Mouse (Mus musculus) thymus, adult 2 months (tissue): ENCODE measurements at regions not wholly inside any gene's neighbourhood (a gene's known extent, or its start where the extent isn't known, plus 50 kb on each side); places are given as distances from the start of the nearest gene placed in this dataset.

Source experiments
- DNase-seq: peaks from one replicate; pipeline ENCODE4 v3.0.0; 2021
- H3K27ac ChIP-seq: fragments of 200-500 bp; 2 replicates; pipeline ENCODE4 v1.5.1; 2012; ENCODE audit warnings: low read length, control low read depth; ENCODE audit not compliant: control insufficient read depth, insufficient read depth
- H3K27me3 ChIP-seq: fragments of 200-500 bp; 2 replicates; pipeline ENCODE4 v1.6.1; 2012; ENCODE audit warnings: mild to moderate bottlenecking, low read length, moderate library complexity, mixed read lengths; ENCODE audit not compliant: control insufficient read depth, insufficient read depth
- H3K36me3 ChIP-seq: fragments of 200-500 bp; 2 replicates; pipeline ENCODE4 v1.6.1; 2012; ENCODE audit warnings: mild to moderate bottlenecking, low read length, moderate library complexity; ENCODE audit not compliant: control insufficient read depth, insufficient read depth
- H3K4me1 ChIP-seq: fragments of 200-500 bp; replicated peaks from 2 replicates; pipeline ENCODE4 v1.6.1; 2012; ENCODE audit warnings: low read length; ENCODE audit not compliant: control insufficient read depth, insufficient read depth
- H3K4me3 ChIP-seq: fragments of 200-500 bp; 2 replicates; pipeline ENCODE4 v1.5.1; 2012; ENCODE audit warnings: mild to moderate bottlenecking, low read length, control low read depth, moderate library complexity; ENCODE audit not compliant: control insufficient read depth, insufficient read depth
- CTCF ChIP-seq: fragments of 200-500 bp; IDR thresholded peaks from 2 replicates; pipeline ENCODE4 v1.5.1; 2012; ENCODE audit warnings: mild to moderate bottlenecking, control low read depth, low read length, moderate library complexity, borderline replicate concordance; ENCODE audit not compliant: control insufficient read depth, poor library complexity, insufficient read depth; ENCODE audit errors: extremely low read depth
- POLR2A ChIP-seq: fragments of 200-500 bp; IDR thresholded peaks from 2 replicates; pipeline ENCODE4 v1.6.1; 2012; ENCODE audit warnings: mild to moderate bottlenecking, low read length, control low read depth, moderate library complexity; ENCODE audit not compliant: control insufficient read depth, poor library complexity, insufficient read depth; ENCODE audit errors: extremely low read depth
- WGBS: fragments of 180-500 bp; shearing (Covaris S2); methylation state at CpG from one replicate; pipeline ENCODE4 v1.1.7; 2018; 5-methylcytosine and 5-hydroxymethylcytosine counted together

GRCm38 (mm10) chr6:94760629-94761111 is 60.7 kb upstream of the Lrig1 start:
- DNase-seq = peak; percentile 38
- 0 out of 2 replicates have a peak, but pooled peaks have one; percentile 11 for TF ChIP-seq CTCF
- no peak for TF ChIP-seq POLR2A
- 6% methylated on average over 17 of the region's 17 CpGs for WGBS
- Histone ChIP-seq H3K27me3 (no peaks in the 10 kb centered on the region), H3K4me1 (peaks cover 17% of the 10 kb centered on the region), H3K36me3 (no peaks in the 10 kb centered on the region), H3K4me3 (no peak overlapping the region), H3K27ac (no peak overlapping the region)

- WGBS = 97% methylated on average over 1 of the region's 1 CpGs
- Histone ChIP-seq H3K4me1 (peaks cover 17% of the 10 kb centered on the region), H3K27me3 (no peaks in the 10 kb centered on the region), H3K27ac (no peak overlapping the region), H3K4me3 (no peak overlapping the region), H3K36me3 (no peaks in the 10 kb centered on the region)
- DNase-seq = no peak
- TF ChIP-seq CTCF = no peak
These were observed 59.7 kb upstream of the Lrig1 start for GRCm38 (mm10) chr6:94759649-94760048.

- WGBS = 95% methylated on average over 4 of the region's 4 CpGs
These were observed 56.0 kb upstream of the Lrig1 start for GRCm38 (mm10) chr6:94756006-94756405.

GRCm38 (mm10) chr6:94755297-94755831 is 55.4 kb upstream of the Lrig1 start:
- H3K4me1 ChIP-seq = peaks cover 3% of the 10 kb centered on the region
- DNase-seq = no peak
- no peak overlapping the region for H3K4me3 ChIP-seq
- WGBS = 92% methylated on average over 13 of the region's 13 CpGs
- no peaks in the 10 kb centered on the region for H3K27me3 ChIP-seq
- H3K36me3 ChIP-seq = no peaks in the 10 kb centered on the region
- TF ChIP-seq CTCF = no peak
- TF ChIP-seq POLR2A = no peak
- H3K27ac ChIP-seq = no peak overlapping the region

More at GRCm38 (mm10) chr6:94756006-94756405, 56.0 kb upstream of the Lrig1 start:
- TF ChIP-seq CTCF (no peak), POLR2A (no peak)
- no peaks in the 10 kb centered on the region for H3K36me3 ChIP-seq
- H3K27me3 ChIP-seq = no peaks in the 10 kb centered on the region
- H3K4me1 ChIP-seq = peaks cover 9% of the 10 kb centered on the region
- DNase-seq = no peak
- no peak overlapping the region for H3K4me3 ChIP-seq
- H3K27ac ChIP-seq = no peak overlapping the region

GRCm38 (mm10) chr6:94754522-94754921 is 54.6 kb upstream of the Lrig1 start:
- Histone ChIP-seq H3K4me1 (no peaks in the 10 kb centered on the region), H3K4me3 (no peak overlapping the region), H3K36me3 (no peaks in the 10 kb centered on the region), H3K27me3 (no peaks in the 10 kb centered on the region), H3K27ac (no peak overlapping the region)
- 41% methylated on average over 3 of the region's 3 CpGs for WGBS
- no peak for DNase-seq
- TF ChIP-seq POLR2A (no peak), CTCF (no peak)

- Histone ChIP-seq H3K4me3 (no peak overlapping the region), H3K27ac (no peak overlapping the region), H3K27me3 (no peaks in the 10 kb centered on the region), H3K4me1 (no peaks in the 10 kb centered on the region), H3K36me3 (no peaks in the 10 kb centered on the region)
- no peak for TF ChIP-seq CTCF
- no peak for TF ChIP-seq POLR2A
- WGBS = 51% methylated on average over 8 of the region's 8 CpGs
- no peak for DNase-seq
These were observed 51.1 kb upstream of the Lrig1 start for GRCm38 (mm10) chr6:94751101-94751440.

GRCm38 (mm10) chr6:94750228-94751100 is 50.5 kb upstream of the Lrig1 start:
- Histone ChIP-seq H3K4me3 (no peak overlapping the region), H3K36me3 (no peaks in the 10 kb centered on the region), H3K4me1 (no peaks in the 10 kb centered on the region), H3K27ac (no peak overlapping the region), H3K27me3 (no peaks in the 10 kb centered on the region)
- no peak for TF ChIP-seq POLR2A
- no peak for TF ChIP-seq CTCF
- WGBS = 66% methylated on average over 13 of the region's 13 CpGs
- no peak for DNase-seq
